Comparison of ENCODE assay signal across 18 mouse cellular contexts in the genomic region with DNA sequence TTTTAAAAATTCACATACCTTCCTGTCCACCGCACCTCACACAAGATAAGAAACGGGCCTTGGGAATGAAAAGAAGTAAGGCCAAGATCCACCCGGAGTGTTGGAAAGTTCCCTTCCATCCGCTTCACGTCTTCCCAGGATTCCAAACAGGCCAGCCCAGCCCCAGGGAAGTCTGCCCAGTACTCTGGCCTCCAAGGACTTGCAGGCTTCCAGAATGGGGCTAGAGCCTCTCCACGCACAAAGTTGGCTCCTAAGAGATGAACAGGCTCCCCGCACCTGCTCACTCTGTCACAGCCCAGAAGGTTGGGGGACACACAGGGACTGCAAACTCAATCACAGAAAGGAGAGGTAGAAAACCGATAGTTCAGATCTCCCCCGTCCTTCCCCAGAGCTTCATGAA.
DNase-seq lines count a peak whose midpoint lies in the region; ATAC-seq and TF ChIP-seq lines count a peak whose summit lies in the region.
"Had no signal": no experiment of that assay in that cellular context is flagged by ENCODE, and none has a peak within 500 bp of the region (broad histone marks: within the 10 kb centered on the region; RNA-seq: fewer than 3 reads in every experiment).

No protein-coding gene starts in this region.

- no peak for ATAC-seq in erythroblast, adult 5-6 weeks (replicated peaks; ENCODE audit: low FRiP score, poor library complexity, severe bottlenecking)
- ATAC-seq: activated CD4-positive, CD25-positive, alpha-beta regulatory T cell, adult 4 months; forebrain, embryonic 15.5 days; Patski had no signal

- no peak overlapping the region for H3K9ac ChIP-seq in heart, adult 2 months (ENCODE audit: low read depth, low read length)
- H3K9ac ChIP-seq: forebrain, embryonic 15.5 days; heart, embryonic 13.5 days; hindbrain, embryonic 15.5 days had no signal

- intact Hi-C loops in heart, adult 2 months (cut with DNase I) = no loop called here
- intact Hi-C loops in gastrocnemius, adult 2 months (cut with DNase I) = no loop called here
- intact Hi-C loops in heart, postnatal 25 days (cut with DNase I) = no loop called here

- H3K27me3 ChIP-seq in heart, adult 2 months (ENCODE audit: control insufficient read depth, insufficient read depth, low read length) = no peaks in the 10 kb centered on the region
- no peaks in the 10 kb centered on the region for H3K27me3 ChIP-seq in embryonic facial prominence, embryonic 10.5 days (replicated peaks; ENCODE audit: low read depth, poor library complexity, severe bottlenecking)
- H3K27me3 ChIP-seq: CH12.LX; forebrain, embryonic 15.5 days; heart, embryonic 13.5 days; hindbrain, embryonic 15.5 days; Patski had no signal

- H3K4me1 ChIP-seq in heart, adult 2 months (ENCODE audit: control insufficient read depth, insufficient read depth, low read length) = peaks cover 1% of the 10 kb centered on the region
- H3K4me1 ChIP-seq in embryonic facial prominence, embryonic 10.5 days = peaks cover 21% of the 10 kb centered on the region
- H3K4me1 ChIP-seq: hindbrain, embryonic 15.5 days had no signal

- TF ChIP-seq EP300 in heart, adult 2 months (IDR thresholded peaks at IDR 0.05; ENCODE audit: insufficient read depth, low read depth, low read length) = no peak

- TF ChIP-seq POLR2A in heart, adult 2 months (IDR thresholded peaks at IDR 0.05; ENCODE audit: insufficient read depth, low read depth, low read length) = no peak

- H3K79me2 ChIP-seq in heart, adult 2 months (replicated peaks; ENCODE audit: control insufficient read depth, insufficient read depth, low read length) = no peaks in the 10 kb centered on the region

- peak; percentile 52 to 58 for DNase-seq in heart, adult 2 months
- DNase-seq in heart, adult 8-10 months (ENCODE audit: low spot score) = no peak
- DNase-seq in embryonic facial prominence, embryonic 10.5 days (ENCODE audit: low spot score) = no peak
- DNase-seq in gastrocnemius, adult 2 months = peak; percentile 73
- peak; percentile 41 for DNase-seq in heart, postnatal 25 days (ENCODE audit: low spot score)
- no peak for DNase-seq in thymus, adult 18-20 months
- DNase-seq: adrenal gland, postnatal 14 days; cerebellum, adult 9-10 months; cerebellum, postnatal 36 days; kidney, adult 2 months had no signal

- no peak overlapping the region for H3K4me3 ChIP-seq in heart, adult 2 months
- H3K4me3 ChIP-seq in embryonic facial prominence, embryonic 10.5 days = no peak overlapping the region
- no peak overlapping the region for H3K4me3 ChIP-seq in gastrocnemius, adult 2 months
- H3K4me3 ChIP-seq: erythroblast, embryonic 14.5 days; forebrain, embryonic 15.5 days; heart, embryonic 13.5 days; hindbrain, embryonic 15.5 days had no signal

- 70% methylated on average over 9 of the region's 9 CpGs for WGBS in heart, adult 2 months
- WGBS in embryonic facial prominence, embryonic 10.5 days = 91% methylated on average over 9 of the region's 9 CpGs

- no peaks in the 10 kb centered on the region for H3K36me3 ChIP-seq in heart, adult 2 months (ENCODE audit: control insufficient read depth, insufficient read depth, low read length)
- no peaks in the 10 kb centered on the region for H3K36me3 ChIP-seq in embryonic facial prominence, embryonic 10.5 days (replicated peaks)
- H3K36me3 ChIP-seq: forebrain, embryonic 15.5 days; heart, embryonic 13.5 days; hindbrain, embryonic 15.5 days had no signal

- TF ChIP-seq CTCF in heart, adult 2 months (IDR thresholded peaks at IDR 0.05) = no peak
- no peak for TF ChIP-seq CTCF in gastrocnemius, adult 2 months (IDR thresholded peaks at IDR 0.05)

- no peak overlapping the region for H3K27ac ChIP-seq in heart, adult 2 months
- peak overlapping the region; percentile 21; the same call in 1 of the 2 replicates for H3K27ac ChIP-seq in embryonic facial prominence, embryonic 10.5 days (replicated peaks)
- peak overlapping the region; percentile 40; the same call in 1 of the 2 replicates for H3K27ac ChIP-seq in gastrocnemius, adult 2 months
- H3K27ac ChIP-seq: forebrain, embryonic 15.5 days; heart, embryonic 13.5 days; hindbrain, embryonic 15.5 days had no signal

- H3K9me3 ChIP-seq in embryonic facial prominence, embryonic 10.5 days = peaks cover 6% of the 10 kb centered on the region
- H3K9me3 ChIP-seq: forebrain, embryonic 15.5 days; hindbrain, embryonic 15.5 days had no signal

Comparison
In these comparisons a context has a peak if more than half of its experiments do, and no peak if none do; other contexts are left out.
1. DNase-seq: peak in heart, adult 2 months (2 of 2), gastrocnemius, adult 2 months (single experiment) and heart, postnatal 25 days (single experiment); none in heart, adult 8-10 months (single experiment), embryonic facial prominence, embryonic 10.5 days (single experiment) and thymus, adult 18-20 months (0 of 2).